Mouse (Mus musculus): ENCODE data around the gene Uso1.

The Uso1 gene

DNA sequence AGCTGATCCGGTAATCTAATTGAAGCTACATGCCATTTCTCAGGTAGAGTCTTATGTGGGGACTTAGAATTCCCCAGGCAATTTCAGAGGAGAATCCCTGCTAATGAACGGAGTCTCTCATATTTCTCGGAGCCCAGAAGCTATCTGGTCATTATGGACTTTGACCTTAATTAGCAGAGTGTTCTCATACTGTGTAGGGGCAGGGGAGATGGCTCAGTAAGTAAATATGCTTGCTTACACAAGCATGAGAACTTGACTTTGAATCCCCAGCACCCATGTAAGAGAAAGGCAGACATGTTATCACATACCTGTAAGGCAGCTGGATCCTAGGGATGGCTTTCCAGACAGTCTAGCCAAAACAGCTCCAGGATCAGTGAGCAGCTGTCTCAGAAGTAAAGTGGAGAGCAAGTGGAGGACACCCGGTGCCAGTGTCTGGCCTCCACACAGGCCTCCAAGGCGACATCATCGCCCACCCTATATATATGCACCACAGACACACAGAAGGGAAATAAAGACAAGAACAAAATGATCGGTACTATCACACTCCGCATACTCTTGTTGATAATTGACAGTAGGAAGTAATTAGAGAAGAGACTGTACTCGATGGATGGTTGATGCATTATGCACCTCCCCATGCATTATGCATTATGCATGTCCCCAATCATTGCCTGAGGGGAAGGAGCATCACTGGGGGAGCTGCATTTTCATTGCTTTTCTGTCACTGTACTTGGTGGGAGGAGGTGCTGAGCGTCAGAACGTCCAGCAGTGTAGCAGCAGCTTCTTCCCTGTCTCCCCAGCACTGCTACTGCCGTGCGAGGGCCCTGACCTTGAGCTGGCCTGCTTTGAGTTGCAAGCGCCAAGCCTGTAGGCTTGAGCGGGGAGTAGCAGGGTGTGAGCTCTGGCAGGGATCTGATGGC is 59.4 kb downstream of the Uso1 start:
- DNase-seq (ENCODE audit: extremely low spot score) = no peak

DNA sequence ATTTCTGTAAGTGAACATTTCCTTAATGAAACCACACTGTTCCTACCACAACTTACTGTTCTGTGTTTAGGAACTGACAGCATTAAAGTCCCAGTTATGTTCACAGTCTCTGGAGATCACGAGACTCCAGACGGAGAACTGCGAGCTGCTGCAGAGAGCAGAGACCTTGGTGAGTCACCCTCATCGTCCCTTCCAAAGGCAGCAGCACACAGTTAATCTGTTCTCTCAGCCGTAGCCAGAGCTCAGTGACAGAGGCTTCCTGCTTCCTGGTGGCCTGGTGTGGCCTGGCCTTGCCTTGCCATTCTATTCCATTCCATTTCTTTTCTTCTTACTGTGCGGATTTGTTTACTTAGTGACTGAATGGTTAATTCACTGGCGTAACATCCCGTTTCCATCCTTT is 60.5 kb downstream of the Uso1 start:
- DNase-seq (ENCODE audit: extremely low spot score) = no peak

DNA sequence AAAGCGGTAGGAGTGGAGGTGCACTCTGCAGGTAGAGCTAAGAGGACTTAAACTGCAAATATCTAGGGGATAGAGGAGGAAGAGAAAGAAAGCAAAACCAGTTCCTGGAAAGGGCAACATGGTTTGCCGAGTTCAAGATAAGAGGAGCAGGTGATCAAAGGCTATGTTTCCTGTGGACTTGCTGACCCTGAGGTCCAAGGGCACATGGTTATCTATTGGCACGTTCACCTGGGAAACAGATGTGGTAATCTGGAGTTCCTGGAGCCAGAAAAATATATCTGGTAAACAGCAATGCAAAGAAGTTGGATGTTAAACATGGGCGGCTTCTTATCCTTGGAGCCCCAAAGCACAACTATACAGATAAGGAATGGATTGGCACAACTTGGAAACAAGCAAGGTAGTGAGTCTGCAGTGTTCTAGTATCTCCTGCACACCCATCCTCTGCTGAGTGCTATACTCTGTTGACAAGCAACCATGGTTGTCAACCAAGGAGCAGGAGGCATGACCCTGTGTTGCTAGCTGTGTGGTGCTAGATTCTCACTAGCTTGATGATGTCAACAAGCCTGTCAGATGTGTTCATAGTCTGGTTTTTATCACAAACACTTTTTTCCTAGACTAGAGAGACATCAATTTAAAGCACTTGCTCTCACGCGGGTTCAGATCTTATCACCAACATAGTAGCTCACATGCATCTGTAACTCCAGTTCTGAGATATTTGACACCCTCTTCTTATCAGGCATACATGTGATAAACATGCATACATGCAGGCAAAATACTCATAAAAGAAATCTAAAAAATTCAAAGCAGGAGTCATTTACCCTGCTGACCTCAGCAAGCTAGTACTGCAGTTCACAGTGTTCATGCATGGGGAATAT is 66.7 kb downstream of the Uso1 start:
- no peak for DNase-seq (ENCODE audit: extremely low spot score)

DNA sequence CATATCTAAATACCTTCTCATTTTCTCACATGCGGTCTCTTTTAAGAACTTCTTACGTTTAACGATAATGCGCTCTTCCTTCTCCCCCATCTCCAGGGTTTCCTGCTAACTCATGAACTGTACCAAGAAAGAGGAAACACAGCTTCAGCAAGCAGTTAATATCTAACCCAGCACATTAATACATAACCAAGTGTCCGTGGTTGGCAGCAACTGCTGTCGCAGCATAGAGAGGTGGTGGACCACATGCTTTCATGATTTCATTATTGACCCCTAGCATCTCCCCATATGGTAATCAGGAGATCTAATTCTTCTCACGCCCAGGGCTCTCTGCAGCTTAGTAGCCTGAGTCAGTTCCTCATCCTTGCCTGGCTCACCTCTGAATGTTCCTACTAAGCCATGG is 67.4 kb downstream of the Uso1 start:
- no peak for DNase-seq (ENCODE audit: extremely low spot score)

DNA sequence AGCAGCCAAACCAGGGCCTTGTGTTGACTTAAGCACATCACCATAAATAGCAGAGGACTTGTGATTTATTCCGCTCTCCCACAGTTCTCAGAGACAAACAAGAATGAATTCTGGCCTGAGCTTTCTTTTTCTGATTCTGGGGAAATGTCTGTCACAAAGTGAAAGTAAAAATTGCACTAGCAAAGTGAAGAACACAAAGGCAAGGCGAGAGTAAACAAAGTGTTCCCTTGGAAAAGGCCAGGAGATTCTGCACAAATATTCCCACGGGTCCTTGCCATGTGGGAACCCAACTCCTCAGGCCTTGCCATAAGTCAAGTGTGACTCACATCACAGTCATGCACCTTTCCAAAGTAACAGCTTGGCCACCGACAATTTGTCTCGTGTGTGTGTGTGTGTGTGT is 68.0 kb downstream of the Uso1 start:
- DNase-seq (ENCODE audit: extremely low spot score) = no peak

DNA sequence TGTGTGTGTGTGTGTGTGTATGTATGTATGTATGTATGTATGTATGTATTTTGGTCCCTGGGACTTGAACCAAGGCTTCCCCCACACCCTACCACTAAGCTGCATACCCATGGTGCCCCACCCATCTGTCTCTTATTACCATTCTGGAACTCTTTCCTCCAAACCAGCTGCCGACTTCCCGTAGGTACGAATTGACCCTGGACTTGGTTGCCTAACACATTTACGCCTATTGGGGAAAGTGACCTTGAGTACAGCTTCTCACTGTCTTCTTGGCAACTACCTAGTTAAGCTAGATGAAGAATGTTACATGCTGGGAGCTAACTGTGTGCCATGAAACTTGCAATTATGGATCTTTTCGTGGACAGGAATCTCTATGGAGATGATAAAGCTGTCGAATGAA is 68.4 kb downstream of the Uso1 start:
- DNase-seq (ENCODE audit: extremely low spot score) = no peak

DNA sequence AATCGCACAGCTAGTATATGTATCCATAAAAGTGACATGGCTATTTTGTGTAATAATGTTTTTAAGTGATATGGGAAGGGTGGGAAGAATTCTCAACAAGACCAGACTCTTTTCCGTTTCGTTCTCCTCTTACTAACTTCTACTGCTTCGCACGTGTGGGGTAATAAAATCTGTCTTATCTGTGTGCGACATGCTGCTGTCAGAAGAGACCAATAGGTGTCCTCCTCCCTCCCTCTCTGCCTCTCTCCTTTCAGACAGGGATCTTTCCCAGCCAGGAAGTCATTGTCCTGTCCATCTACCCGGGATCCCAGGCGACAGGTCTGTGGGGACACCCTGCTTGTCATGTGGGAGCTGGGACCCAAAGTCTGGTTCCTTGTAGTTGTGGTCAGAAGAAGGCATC is 72.5 kb downstream of the Uso1 start:
- no peak for DNase-seq (ENCODE audit: extremely low spot score)

DNA sequence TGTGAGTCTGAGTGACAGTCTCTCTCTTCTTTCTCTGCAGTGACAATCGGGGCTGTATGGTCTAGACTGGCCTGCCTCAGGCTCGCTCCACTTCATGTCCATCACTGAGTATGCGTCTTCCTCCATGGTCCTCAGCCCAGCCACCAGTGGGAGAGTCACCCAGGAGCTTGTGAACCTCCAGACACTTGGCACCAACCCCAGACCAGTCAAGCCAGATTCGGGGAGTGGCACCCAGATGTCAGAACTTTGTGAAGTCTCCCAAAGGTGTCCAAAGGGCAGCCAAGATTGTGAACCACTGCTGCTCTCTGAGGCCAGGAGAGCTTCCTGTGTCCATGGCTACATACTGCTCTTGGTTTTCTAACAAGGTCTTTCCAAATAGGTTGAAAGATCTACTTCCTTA is 74.5 kb downstream of the Uso1 start:
- no peak for DNase-seq (ENCODE audit: extremely low spot score)

DNA sequence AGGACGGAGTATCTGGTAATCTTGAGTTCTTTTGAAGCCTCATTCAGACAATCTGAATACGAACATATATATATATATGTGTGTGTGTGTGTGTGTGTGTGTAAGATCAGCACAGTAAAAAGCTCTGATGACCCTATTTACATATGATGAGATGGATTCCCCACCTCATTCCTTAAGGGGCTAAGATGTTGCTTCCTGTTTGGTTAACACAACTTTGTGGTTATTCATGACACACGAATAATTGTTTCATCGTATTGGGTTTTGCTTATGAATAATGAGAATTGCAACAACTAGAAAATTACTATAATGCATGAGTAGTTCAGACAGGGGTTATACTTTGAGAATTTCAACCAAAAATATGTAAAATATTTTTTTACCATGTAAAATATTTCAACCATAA is 77.6 kb downstream of the Uso1 start, which contains the start of gene U90926:
Gene U90926 (minus strand): TSS at position 101 of the 400 bp plus-strand sequence.
- DNase-seq (ENCODE audit: extremely low spot score) = no peak

DNA sequence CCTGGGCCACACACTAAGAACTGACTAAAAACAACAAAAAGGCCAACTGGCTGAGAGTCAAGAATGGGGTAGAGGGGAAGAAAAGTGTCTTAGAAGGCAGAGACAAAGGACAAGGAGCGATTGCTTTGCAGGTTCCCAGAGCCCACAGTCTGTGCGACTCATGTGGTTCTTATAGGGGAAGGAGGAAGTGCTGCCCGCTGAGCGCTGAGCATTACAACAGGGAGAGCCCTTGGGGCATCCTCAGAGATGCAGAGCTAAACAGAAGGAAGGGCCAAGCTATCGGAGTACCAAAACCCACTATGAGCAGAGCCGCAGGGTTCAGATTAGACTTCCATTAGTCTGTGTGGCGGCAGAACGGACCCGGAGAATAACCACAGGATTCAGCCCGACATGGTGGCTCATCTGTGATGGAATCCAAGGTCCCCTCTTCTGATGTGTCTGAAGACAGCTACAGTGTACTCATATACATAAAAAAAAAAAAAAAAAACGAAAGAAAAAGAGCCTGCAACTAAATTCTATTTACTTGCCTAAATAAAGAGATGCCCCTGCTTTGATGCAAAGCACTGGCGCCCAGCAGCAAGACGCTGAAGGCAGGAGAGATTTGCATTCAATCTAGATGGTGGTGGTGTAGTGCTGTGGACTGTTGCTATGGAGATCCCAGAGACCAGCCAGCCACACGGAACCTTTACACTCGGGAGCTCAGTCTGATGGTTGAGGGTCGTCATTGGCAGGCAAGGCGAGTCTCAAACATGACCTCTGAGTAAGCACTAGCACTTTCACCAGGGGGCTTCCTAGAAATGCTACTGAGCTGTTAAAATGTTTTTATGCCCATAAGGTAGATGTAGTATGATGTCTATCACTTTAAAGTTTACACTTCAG is 81.4 kb downstream of the Uso1 start:
- no peak for DNase-seq (ENCODE audit: extremely low spot score)

DNA sequence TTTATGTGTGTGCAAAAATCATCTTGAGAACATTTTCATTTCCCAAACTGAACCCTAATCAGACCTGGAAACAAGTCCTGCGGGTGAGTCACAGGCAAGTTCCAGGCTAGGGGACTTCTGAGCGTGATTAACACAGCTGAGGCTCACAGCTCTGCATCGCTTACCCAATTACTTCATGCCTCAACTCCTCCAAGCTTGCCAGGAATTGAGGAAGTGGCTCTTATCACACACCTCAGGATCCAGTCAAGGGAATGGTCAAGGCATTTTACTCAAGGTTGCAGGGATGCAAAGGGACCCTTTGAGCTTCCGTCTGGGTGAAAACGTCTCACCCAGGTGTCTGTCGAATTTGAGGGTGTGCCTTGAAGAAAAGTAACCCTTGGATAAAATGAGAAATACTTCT is 82.1 kb downstream of the Uso1 start:
- no peak for DNase-seq (ENCODE audit: extremely low spot score)

DNA sequence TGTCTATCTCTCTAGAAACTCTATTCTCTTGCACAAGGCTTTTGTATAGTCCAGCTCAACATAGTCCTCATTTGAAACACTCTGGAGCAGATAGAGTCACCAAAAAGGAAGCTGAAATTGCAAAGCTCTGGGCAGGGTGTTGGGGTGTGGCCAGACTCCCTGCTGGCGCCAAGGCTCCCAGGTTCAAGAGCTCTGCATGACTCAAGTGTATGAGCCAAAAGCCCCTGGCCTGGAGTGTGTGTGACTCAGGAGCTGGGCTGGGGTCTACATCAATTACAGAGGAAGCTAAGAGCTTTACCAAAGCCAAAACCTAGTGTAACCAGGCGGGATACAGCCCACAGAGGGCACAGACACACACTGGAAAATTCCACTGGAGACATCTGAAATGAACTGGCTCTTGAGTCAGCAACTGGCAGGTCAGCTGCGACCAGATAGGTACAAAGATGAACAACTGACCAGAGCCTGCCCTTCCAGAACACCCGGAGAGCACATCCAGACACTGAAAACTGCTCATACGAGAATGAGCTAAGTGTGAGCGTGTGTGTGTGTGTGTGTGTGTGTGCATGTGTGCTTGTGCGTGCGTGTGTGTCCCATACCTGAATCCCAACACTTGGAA is 82.7 kb downstream of the Uso1 start:
- DNase-seq (ENCODE audit: extremely low spot score) = no peak

DNA sequence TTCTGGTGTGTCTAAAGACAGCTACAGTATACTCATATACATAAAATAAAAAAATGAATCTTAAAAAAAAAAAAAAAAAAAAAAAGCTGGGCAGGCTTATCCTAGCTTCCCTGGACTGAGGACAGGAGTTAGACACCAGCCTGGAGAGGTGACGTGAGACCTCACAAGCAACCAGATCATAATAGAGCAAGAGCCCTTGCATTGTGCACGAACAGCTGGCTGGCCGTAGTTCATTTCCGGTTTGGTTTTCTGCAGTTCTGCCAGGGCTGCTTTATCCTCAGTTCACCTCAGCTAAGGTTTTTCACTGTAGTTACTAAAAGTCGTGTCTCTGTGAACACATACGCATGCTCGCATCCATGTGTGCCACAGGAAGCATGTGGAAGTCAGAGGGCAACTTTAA is 90.0 kb downstream of the Uso1 start:
- DNase-seq (ENCODE audit: extremely low spot score) = no peak

DNA sequence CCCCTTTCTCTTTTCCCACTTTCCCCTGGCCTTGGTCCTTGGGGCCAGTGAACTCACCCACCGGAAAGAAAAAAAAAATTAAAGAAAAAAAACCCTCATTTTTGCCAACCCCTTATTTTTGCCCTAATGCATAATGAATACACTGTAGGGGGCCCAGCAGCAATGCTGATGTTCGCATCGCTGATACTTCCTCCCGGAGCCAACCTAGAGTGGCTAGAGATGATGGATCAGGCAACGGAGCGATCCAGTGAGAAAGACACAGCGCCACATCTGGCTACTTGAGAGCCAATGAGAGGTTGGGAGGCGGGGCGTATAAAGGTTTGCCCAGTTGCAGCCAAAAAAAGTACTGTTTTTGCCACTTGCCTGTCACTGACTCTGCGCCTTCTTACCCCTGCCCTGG is 91.0 kb downstream of the Uso1 start:
- DNase-seq (ENCODE audit: extremely low spot score) = no peak

DNA sequence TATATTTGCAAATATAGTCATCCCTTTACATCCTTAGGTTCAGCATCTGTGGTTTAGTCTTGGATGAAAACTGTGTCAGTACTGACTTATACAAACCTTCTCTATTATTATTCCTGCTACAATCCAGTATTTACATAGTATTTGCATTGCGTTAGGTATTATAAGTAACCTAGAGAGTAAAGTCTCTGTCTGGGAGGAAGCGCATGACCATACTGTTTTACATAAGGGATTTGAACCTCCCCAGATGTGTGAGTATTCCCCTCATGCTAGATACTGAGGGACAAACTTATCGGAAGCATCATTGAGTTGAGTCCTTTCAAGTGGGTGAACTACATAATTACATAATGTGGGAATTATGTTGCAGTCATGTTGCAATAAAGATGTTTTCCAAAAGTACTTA is 91.8 kb downstream of the Uso1 start:
- DNase-seq (ENCODE audit: extremely low spot score) = no peak

DNA sequence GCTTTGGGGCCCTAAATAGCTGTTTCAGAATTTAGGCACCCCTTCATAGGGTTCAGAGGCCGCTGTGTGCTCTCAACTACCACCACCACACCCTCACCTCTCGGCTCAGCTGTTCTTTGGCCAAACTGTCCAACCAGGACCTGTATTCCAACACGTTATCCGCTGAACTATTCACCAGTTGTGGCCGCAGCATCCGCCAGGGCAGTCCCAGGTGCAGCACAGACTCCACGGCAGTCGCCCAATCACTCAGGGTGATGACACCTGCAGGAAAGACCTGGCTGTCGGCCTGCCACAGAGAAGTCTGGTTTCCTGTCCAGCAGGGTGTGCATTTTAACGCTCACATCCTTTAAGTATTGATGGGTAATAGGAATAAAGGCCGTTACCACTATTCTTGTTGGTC is 92.6 kb downstream of the Uso1 start:
- DNase-seq (ENCODE audit: extremely low spot score) = no peak

DNA sequence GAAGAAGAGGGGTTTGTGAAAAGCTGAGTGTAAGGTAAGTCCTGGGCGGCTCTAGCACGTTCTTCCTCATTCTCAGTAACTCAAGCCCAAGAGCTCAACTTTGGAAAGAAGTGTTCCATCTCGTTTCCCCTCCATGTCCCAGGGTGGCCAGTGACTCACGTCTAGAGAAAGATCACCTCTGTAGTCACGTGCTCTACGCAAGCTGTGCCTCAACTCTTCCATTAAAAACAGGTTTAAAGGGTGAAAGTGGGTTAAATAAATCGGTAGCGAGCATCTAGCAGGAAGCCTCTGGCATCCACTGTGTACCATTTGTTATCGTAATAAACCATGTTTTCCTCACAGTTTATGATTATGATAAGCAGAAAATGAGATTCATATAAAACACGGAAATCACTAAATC is 94.1 kb downstream of the Uso1 start:
- no peak for DNase-seq (ENCODE audit: extremely low spot score)

DNA sequence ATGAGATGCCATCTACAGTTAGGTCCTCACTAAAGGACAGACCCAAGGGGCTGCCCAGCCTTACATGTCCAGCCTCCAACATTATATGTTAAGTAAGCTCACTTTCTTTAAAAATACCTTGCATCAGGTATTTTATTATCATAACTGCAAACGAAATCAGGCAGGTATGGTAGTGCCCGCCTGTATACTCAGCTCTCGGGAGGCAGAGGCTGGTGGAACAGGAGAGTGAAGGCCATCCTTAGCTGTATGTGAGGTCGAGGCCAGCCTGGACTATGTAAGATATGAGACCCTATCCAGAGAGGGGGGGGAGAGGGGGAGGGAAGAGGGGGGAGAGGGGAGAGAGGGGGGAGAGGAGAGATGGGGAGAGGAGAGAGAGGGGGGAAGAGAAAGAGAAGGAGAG is 95.6 kb downstream of the Uso1 start:
- no peak for DNase-seq (ENCODE audit: extremely low spot score)

DNA sequence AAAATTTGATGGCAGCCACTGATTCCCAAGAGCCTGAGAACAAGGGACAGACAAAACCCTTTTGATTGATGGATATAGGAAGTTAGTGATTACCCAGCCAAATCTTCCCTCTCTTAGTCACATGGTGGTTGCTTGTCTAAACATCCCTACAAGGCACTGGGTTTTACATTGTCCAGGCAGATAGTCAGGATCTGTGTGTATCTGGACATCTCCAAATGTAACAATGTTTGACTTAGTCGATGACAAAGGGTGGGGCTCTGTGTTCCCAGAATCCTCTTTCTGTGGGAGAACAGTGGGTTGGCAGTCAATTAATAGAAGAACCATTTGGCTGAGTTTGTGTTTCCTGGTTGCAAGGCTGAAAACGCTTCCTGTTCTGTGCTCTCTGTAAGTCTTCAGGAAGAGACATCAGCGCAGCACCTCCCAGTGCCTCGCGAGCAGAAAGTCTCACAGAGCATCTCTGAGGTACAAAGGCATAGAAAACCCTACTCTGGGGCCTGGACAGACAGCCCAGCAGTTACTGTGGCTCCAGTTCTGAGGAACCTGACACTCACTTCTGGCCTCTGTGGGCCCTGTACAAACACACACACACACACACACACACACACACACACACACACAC is 97.3 kb downstream of the Uso1 start:
- no peak for DNase-seq (ENCODE audit: extremely low spot score)

DNA sequence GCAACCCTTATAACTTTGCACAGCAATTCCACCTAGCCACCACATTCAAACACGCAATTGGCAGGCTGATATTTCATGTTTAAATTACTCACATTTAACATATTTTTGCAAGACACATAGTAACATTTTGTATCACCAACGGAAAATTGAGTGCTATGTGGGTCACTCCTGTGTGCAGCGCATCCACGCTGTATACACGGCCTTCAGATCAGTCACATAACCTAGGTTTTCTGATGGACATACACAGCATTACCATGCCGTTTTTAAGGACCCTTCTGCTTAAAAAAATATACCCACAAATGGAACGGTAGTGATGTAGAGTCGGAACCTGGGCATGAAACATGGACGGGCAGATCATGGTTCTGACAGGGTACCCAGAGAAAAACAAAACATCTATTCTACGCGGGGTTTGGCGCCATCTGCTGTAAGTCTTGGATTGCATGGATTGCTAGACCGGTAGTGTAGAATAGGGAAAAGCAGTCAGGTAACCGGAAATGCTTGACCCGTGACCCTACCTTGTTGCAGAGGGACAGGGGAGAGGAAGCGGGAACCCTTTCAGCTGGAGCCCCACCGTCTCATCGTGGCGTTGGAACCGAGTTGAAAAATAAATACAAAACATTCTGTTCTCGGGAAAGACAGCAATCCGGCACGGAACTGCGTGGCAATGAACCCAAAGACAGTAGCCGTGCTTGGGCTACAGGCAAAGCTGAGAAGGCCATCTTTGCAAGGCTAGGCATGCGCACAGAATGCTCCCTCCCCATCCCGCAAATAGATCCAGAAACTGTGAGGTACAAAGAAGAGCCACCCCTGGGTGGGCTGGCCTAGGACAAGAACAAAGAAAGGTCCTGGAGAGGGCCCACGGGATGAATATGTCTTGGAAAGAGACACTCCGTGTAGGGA is 101.8 kb downstream of the Uso1 start:
- peak; percentile 67 for DNase-seq (ENCODE audit: extremely low spot score)
